Mouse (Mus musculus) heart, adult 18-20 months (tissue): Measurements from ENCODE around the gene Olfr340. TPM values are rescaled to one million over a fixed set of nuclear protein-coding genes. Genes with fewer than 3 reads are reported as not detected.
"Not testable (repeated sequence)": the region's sequence is repeated elsewhere in the genome, so short reads cannot be mapped to it uniquely, and the experiment has no call there.

Source experiments
- DNase-seq, 2 experiments: peaks; one replicate each; pipeline ENCODE4 v3.0.0; 2021 to 2022; ENCODE audit warnings: mixed read lengths in 1 of 2
- long read RNA-seq, 2 experiments: library from polyadenylated mRNA; stranded (forward); transcript quantifications; one replicate each; pipeline ENCODE4 v2.0.0; 2021
- total RNA-seq, 2 experiments: library from RNA; stranded (reverse); gene quantifications; 2 replicates each; pipeline ENCODE4 v1.2.3; 2021

Gene Olfr340
- not detected for total RNA-seq
- long read RNA-seq, experiment 1 = 0 reads
- long read RNA-seq, experiment 2 = 0 reads

GRCm38 (mm10) chr2:36452287-36452686 is at the start of gene Olfr340:
TSS of gene Olfr340 (plus strand) at chr2:36452587.
- no peak for DNase-seq

- not testable (repeated sequence) for DNase-seq
These were observed 37.2 kb upstream of the Olfr340 start for GRCm38 (mm10) chr2:36415174-36415573.

DNA sequence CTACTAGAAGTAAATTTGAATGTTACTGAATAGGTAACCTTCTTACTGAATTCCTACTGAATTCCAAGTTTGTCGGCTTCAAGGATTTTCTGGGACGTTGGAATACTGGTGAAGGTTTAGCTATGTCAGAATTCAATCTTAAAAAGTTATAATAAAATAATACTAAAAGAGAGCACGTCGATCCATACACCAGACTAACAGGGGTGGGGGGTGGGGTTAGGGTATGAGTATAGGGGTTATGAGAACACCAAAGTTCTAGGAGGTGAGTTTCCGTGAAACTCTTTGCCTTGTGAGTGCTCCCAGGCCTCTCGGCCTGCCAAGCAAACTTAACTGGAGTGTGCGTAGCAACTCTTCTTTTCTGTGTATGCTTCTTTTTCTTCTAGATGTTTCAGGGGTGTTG is 36.8 kb upstream of the Olfr340 start:
- DNase-seq = not testable (repeated sequence)

DNA sequence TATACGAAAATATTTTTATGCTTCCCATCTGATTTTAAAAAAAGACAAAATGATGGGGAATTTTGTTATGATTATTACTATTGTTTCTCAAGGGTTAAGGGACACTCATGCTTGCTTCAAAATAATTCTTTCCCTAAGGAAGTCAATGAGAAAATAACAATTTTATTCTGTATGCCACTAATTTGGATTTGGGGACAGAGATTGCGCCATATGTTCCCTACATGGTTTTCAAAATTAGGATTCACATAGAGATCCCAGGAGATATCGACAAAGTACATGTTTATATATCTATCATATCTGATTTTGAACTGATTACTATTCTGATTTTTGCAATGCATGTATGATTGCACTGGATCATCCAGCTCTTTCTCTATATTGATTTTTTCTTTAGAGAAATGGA is 33.7 kb upstream of the Olfr340 start, which contains the start of gene Olfr339:
Gene Olfr339 (plus strand): TSS at position 301 of the 400 bp plus-strand sequence.
- no peak for DNase-seq

DNA sequence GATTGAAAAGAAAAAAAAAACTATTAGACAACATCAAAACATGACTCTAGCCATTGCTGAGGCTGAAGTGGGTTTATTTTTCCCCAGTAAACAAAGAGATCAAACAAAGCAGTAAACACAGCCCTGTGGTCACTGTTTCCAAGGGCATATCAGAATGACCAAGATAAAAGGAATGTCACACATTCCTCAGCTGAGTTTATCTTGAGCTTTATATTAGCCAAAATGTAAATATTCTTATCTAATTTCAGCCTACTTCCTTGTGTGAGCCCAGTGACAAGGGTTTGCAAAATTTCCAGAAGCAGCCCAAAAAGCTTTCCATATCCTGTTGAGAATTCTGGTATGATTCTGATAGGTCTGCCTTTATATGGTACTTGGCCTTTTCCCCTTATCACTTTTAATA is 21.2 kb downstream of the Olfr340 start:
- no peak for DNase-seq

DNA sequence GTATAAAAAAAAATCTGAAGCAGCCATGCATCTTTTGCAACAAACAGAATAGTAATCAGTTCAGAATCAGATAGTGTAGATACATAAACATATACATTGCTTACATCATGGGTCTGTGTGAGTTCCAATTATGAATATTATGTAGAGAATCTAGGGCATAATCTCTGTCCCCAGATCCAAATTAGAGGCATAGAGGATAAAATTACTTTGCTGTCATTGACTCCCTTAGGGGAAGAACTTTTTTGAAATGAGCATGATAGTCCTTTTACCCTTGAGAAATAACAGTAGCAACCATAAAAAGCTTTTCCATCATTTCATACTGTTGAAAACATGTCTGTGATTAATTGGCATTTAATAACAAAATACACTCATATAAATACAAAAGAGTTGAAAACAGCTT is 30.0 kb downstream of the Olfr340 start, which contains the start of gene Olfr341:
Gene Olfr341 (minus strand): TSS at position 101 of the 400 bp plus-strand sequence.
- no peak for DNase-seq

Other genes starting within 250 kb of the Olfr340 start
- gene Ptgs1, start 222.2 kb upstream of the Olfr340 start, total RNA-seq = 10 to 100 TPM; 12.4 to 16.1 TPM
- not detected for gene Olfr338, start 79.1 kb upstream of the Olfr340 start, total RNA-seq
- not detected for gene Olfr339, start 33.6 kb upstream of the Olfr340 start, total RNA-seq
- not detected for gene Olfr341, start 29.9 kb downstream of the Olfr340 start, total RNA-seq
- not detected for gene Olfr342, start 72.4 kb downstream of the Olfr340 start, total RNA-seq
- not detected for gene Olfr344, start 114.1 kb downstream of the Olfr340 start, total RNA-seq
- gene Olfr345, start 187.5 kb downstream of the Olfr340 start, total RNA-seq = not detected
- not detected for gene Olfr346, start 233.2 kb downstream of the Olfr340 start, total RNA-seq